Mouse (Mus musculus): ENCODE data around the gene Hormad2.

- no peak for TF ChIP-seq POLR2A (IDR thresholded peaks at IDR 0.05; ENCODE audit: control insufficient read depth, low read depth, low read length)
- TF ChIP-seq CTCF (IDR thresholded peaks at IDR 0.05; ENCODE audit: control insufficient read depth, insufficient read depth, insufficient replicate concordance, low read depth, low read length): no peak
These were observed 120.0 kb downstream of the Hormad2 start for GRCm38 (mm10) chr11:4320876-4321275.

All from testis, adult 2 months (tissue).